ENCODE assay signal across 8 mouse cellular contexts in the genomic region with DNA sequence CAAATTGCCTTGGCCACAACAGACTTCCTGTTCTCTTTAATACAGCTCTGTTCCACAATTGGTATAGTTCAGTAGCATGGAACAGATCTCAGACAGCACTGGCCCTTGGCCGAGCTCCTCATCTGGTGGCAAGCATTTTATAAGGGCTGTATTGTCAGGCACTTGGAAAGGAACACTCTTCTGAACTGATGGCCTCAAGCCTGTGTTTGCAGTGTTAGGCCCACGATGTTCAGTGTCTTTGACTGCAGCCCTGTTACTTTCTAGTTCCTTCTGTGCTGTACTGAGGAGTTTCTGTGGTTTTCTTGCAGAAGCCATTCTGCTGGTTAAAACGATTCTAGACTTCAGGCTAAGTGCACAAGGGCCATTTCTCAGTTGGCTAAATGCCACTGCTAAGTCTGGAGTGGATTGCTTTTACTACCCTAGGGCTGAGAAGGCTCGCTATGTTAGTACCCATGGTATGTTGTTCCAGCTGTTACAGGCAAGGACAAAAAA.
DNase-seq lines count a peak whose midpoint lies in the region; ATAC-seq and TF ChIP-seq lines count a peak whose summit lies in the region.

No protein-coding gene starts in this region.

- 39% methylated on average over 4 of the region's 4 CpGs for WGBS in lung, adult 2 months

- DNase-seq in lung, adult 2 months, result peak; percentile 14
- no peak for DNase-seq in lung, adult 18-20 months
- peak; percentile 4 for DNase-seq in cerebellum, adult 11-12 months
- DNase-seq in layer of hippocampus, adult 9-10 months (ENCODE audit: low spot score), result peak; percentile 61
- no peak for DNase-seq in retina, embryonic 14.5 days (ENCODE audit: low spot score)
- no peak for DNase-seq in adrenal gland, postnatal 4 days (ENCODE audit: low spot score in 2 of 2)

- peak; percentile 60 for ATAC-seq in granulocyte monocyte progenitor cell, adult 5-6 weeks (replicated peaks; ENCODE audit: poor library complexity, severe bottlenecking)
- peak; percentile 40 for ATAC-seq in megakaryocyte progenitor cell, adult 5-6 weeks (replicated peaks; ENCODE audit: poor library complexity)

- TF ChIP-seq CTCF in lung, adult 2 months (IDR thresholded peaks at IDR 0.05; ENCODE audit: insufficient read depth, low read length), result no peak

- no peak for TF ChIP-seq POLR2A in lung, adult 2 months (IDR thresholded peaks at IDR 0.05; ENCODE audit: borderline replicate concordance, extremely low read depth, low read depth, low read length)

- H3K4me1 ChIP-seq in lung, adult 2 months (ENCODE audit: control insufficient read depth, insufficient read depth, low read length), result peaks cover 4% of the 10 kb centered on the region

- no peak overlapping the region for H3K4me3 ChIP-seq in lung, adult 2 months (replicated peaks; ENCODE audit: extremely low read depth, low read depth, low read length)

Comparison
In these comparisons a context has a peak if more than half of its experiments do, and no peak if none do; other contexts are left out.
1. DNase-seq: peak in lung, adult 2 months (single experiment), cerebellum, adult 11-12 months (single experiment) and layer of hippocampus, adult 9-10 months (single experiment); none in lung, adult 18-20 months (0 of 2), retina, embryonic 14.5 days (single experiment) and adrenal gland, postnatal 4 days (0 of 2).